Mouse (Mus musculus): Measurements from ENCODE around the gene Btaf1. TPM values are rescaled to one million over a fixed set of nuclear protein-coding genes. Genes with fewer than 3 reads are reported as not detected.

Gene Btaf1
- polyA plus RNA-seq (2015; fragmentation: Nextera tagmentation; extraction: Ambion mirVana), result 8.3 and 9.1 TPM in 2 replicates

DNA sequence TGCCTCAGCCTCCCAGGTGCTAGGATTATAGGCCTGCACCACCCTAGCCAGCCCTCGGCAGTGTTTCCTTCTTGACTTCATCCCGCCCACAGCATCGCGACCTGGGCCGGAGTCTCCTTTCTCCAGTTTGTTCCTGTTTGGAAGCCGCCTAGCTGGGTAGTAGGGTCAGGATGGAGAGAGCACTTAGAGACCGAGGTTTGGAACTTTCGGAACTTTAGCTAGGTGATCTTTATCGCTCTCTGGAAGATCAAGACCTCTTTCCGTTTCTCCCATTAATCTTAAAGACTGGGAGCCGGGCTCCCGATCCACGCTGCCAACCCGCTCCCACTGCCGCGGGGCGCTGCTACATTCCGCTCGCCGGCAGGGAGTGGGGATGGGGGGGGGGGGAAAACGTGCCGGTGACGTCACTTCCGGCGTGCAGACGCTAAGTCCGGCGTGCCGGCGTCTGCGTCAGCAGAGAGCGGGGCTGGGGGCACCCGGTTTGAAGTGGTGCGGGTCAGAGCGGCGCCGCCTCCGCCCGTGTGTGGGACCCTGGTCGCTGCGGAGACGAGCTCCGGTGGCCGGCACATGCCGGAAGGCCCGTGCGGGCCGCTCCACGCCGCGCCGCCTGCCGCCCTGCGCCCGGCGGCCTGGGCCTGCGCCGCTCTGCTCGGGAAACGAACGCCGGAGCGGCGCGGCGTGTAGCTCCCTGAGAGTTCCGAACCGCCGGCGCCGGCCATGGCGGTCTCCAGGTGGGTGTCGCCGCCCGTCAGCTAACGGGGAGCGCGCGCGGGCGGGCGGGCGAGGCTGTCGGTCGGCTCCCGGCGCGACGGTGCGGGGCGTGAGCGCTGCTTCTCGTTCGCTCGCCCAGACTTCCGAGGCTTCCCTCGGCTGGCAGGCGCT lies at the start of gene Btaf1:
Gene Btaf1 (plus strand): TSS at position 409 of the 882 bp plus-strand sequence.
- peak within 1 kb of the TSS; percentile 73 for H3K4me2 ChIP-seq (replicated peaks)
- ATAC-seq, result peak; percentile 98
- WGBS, result under 1% methylated on average over 96 of the region's 98 CpGs

GRCm38 (mm10) chr19:36877329-36877728 lies 48.5 kb upstream of the Btaf1 start:
- H3K4me1 ChIP-seq (replicated peaks), result no peaks in the 10 kb centered on the region
- ATAC-seq, result no peak
- no peaks in the 10 kb centered on the region for H3K27me3 ChIP-seq (replicated peaks)
- no peaks in the 10 kb centered on the region for H3K9me3 ChIP-seq
- no peak overlapping the region for H3K4me2 ChIP-seq (replicated peaks)
- no peak overlapping the region for H3K9ac ChIP-seq
- H3K36me3 ChIP-seq, result peaks cover 39% of the 10 kb centered on the region
- H3K4me3 ChIP-seq (replicated peaks), result no peak overlapping the region
- no peak overlapping the region for H3K27ac ChIP-seq

More for the DNA sequence above, at the start of gene Btaf1:
- Histone ChIP-seq H3K27me3 (replicated peaks) (no peaks in the 10 kb centered on the region), H3K4me3 (replicated peaks) (peak within 1 kb of the TSS; percentile 93), H3K27ac (peak within 1 kb of the TSS; percentile 93), H3K9ac (peak within 1 kb of the TSS; percentile 93), H3K4me1 (replicated peaks) (0 out of 2 replicates have a peak, but pooled peaks cover 2% of the 10 kb centered on the region), H3K9me3 (no peaks in the 10 kb centered on the region), H3K36me3 (no peaks in the 10 kb centered on the region)

- no peak for ATAC-seq
- Histone ChIP-seq H3K9me3 (no peaks in the 10 kb centered on the region), H3K27ac (no peak overlapping the region), H3K9ac (no peak overlapping the region), H3K27me3 (replicated peaks) (no peaks in the 10 kb centered on the region), H3K4me2 (replicated peaks) (no peak overlapping the region), H3K4me1 (replicated peaks) (no peaks in the 10 kb centered on the region), H3K36me3 (peaks cover 36% of the 10 kb centered on the region), H3K4me3 (replicated peaks) (no peak overlapping the region)
- 86% methylated on average over 11 of the region's 11 CpGs for WGBS
Observed at GRCm38 (mm10) chr19:36878743-36879495, 47.0 kb upstream of the Btaf1 start.

DNA sequence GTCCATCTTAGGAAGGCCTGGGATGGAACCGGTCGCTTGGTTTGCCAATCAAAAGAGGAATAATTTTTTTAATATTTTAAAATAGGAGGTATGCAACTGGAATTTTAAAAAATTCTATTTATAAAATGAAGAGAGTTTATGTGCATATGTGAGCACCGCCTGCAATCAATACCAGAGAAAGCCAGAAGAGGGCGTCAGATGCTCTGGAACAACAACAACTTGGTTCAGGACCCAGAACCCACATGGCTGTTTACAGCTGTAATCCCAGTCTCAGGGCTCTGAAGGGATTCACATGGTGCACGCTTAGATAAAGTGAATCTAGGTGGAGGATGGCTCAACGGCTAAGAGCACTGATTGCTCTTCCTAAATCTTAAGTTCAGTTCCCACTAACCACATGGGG lies 42.8 kb upstream of the Btaf1 start:
- WGBS, result 80% methylated on average over 6 of the region's 6 CpGs
- Histone ChIP-seq H3K27me3 (replicated peaks) (no peaks in the 10 kb centered on the region), H3K36me3 (peaks cover 39% of the 10 kb centered on the region), H3K4me2 (replicated peaks) (no peak overlapping the region), H3K4me1 (replicated peaks) (no peaks in the 10 kb centered on the region), H3K9me3 (no peaks in the 10 kb centered on the region), H3K27ac (no peak overlapping the region), H3K9ac (no peak overlapping the region), H3K4me3 (replicated peaks) (no peak overlapping the region)
- no peak for ATAC-seq

GRCm38 (mm10) chr19:36886316-36886715 lies 39.6 kb upstream of the Btaf1 start:
- Histone ChIP-seq H3K4me3 (replicated peaks) (no peak overlapping the region), H3K9me3 (no peaks in the 10 kb centered on the region), H3K9ac (no peak overlapping the region), H3K27ac (no peak overlapping the region), H3K27me3 (replicated peaks) (no peaks in the 10 kb centered on the region), H3K36me3 (peaks cover 29% of the 10 kb centered on the region), H3K4me1 (replicated peaks) (no peaks in the 10 kb centered on the region), H3K4me2 (replicated peaks) (no peak overlapping the region)
- ATAC-seq, result no peak
- WGBS, result 84% methylated on average over 2 of the region's 2 CpGs

- ATAC-seq, result no peak
Observed at GRCm38 (mm10) chr19:36887706-36888105, 38.2 kb upstream of the Btaf1 start.

GRCm38 (mm10) chr19:36891746-36892145 lies 34.1 kb upstream of the Btaf1 start:
- Histone ChIP-seq H3K4me2 (replicated peaks) (no peak overlapping the region), H3K9ac (no peak overlapping the region), H3K27me3 (replicated peaks) (no peaks in the 10 kb centered on the region), H3K36me3 (peaks cover 22% of the 10 kb centered on the region), H3K4me3 (replicated peaks) (no peak overlapping the region), H3K27ac (no peak overlapping the region), H3K4me1 (replicated peaks) (no peaks in the 10 kb centered on the region), H3K9me3 (no peaks in the 10 kb centered on the region)
- no peak for ATAC-seq
- WGBS, result 95% methylated on average over 3 of the region's 3 CpGs

More at GRCm38 (mm10) chr19:36887706-36888105, 38.2 kb upstream of the Btaf1 start:
- Histone ChIP-seq H3K4me1 (replicated peaks) (no peaks in the 10 kb centered on the region), H3K9ac (no peak overlapping the region), H3K4me2 (replicated peaks) (no peak overlapping the region), H3K27me3 (replicated peaks) (no peaks in the 10 kb centered on the region), H3K4me3 (replicated peaks) (no peak overlapping the region), H3K27ac (no peak overlapping the region), H3K9me3 (no peaks in the 10 kb centered on the region), H3K36me3 (peaks cover 25% of the 10 kb centered on the region)
- 87% methylated on average over 3 of the region's 3 CpGs for WGBS

DNA sequence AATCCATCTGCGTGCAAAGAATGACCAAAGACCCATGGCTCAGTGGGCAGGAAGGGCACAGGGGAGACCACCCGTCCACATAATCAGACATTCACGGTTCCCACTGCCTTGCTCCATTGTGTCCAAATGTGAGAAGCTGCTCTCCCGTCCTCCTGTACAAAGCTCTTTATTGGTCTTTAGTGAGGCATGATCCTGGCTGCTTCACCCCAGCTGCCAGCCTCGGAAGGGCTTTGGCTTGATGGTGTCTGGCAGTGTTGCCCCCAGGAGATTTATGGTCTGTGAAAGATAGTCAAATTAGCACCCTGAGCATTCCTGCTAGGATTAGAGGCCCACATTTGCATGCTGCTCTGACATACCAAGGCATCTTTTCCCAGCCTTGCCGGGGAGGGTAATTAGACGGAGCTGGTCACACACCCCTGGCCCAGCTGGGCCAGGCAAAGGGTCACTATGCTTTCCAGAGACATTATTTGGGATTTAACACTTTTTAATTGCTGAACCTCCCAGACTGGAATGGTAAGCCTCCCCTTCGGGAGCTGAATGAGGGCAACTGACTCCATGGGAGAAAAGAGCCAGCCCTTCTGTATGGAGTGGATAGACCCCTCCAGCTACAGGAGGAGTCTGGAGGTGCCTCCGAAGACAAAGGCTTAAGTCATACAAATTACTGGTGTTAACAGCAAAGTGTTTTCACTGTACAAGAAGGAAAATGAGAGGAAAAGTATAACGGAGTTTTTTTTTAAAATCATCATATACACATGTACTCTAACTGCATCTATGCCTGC lies 28.9 kb upstream of the Btaf1 start:
- 29% methylated on average over 10 of the region's 10 CpGs for WGBS
- H3K27ac ChIP-seq, result no peak overlapping the region
- 0 out of 2 replicates have a peak, but pooled peaks cover 7% of the 10 kb centered on the region for H3K36me3 ChIP-seq
- ATAC-seq, result no peak
- H3K9me3 ChIP-seq, result no peaks in the 10 kb centered on the region
- H3K9ac ChIP-seq, result no peak overlapping the region
- no peak overlapping the region for H3K4me3 ChIP-seq (replicated peaks)
- H3K4me2 ChIP-seq (replicated peaks), result no peak overlapping the region
- no peaks in the 10 kb centered on the region for H3K4me1 ChIP-seq (replicated peaks)
- no peaks in the 10 kb centered on the region for H3K27me3 ChIP-seq (replicated peaks)

DNA sequence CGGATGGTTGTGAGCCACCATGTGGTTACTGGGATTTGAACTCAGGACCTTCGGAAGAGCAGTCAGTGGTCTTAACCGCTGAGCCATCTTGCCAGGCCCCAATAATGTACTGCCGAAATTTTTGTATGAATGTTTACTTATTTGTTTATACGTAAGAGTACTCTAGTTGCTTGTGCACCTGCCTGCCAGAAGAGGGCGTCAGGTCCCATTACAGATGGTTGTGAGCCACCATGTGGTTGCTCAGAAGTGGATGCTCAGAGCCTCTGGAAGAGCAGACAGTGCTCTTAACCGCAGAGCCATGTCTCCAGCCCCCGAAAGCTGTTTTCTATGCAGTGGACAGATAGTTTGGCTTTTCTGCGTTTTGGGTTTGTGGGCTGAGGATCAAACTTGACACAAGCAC lies 28.1 kb upstream of the Btaf1 start:
- ATAC-seq, result no peak
- WGBS, result 52% methylated on average over 9 of the region's 9 CpGs
- no peak overlapping the region for H3K4me2 ChIP-seq (replicated peaks)
- no peaks in the 10 kb centered on the region for H3K9me3 ChIP-seq
- 0 out of 2 replicates have a peak, but pooled peaks cover 7% of the 10 kb centered on the region for H3K36me3 ChIP-seq
- no peaks in the 10 kb centered on the region for H3K27me3 ChIP-seq (replicated peaks)
- H3K4me3 ChIP-seq (replicated peaks), result no peak overlapping the region
- H3K4me1 ChIP-seq (replicated peaks), result no peaks in the 10 kb centered on the region
- no peak overlapping the region for H3K27ac ChIP-seq
- H3K9ac ChIP-seq, result no peak overlapping the region

DNA sequence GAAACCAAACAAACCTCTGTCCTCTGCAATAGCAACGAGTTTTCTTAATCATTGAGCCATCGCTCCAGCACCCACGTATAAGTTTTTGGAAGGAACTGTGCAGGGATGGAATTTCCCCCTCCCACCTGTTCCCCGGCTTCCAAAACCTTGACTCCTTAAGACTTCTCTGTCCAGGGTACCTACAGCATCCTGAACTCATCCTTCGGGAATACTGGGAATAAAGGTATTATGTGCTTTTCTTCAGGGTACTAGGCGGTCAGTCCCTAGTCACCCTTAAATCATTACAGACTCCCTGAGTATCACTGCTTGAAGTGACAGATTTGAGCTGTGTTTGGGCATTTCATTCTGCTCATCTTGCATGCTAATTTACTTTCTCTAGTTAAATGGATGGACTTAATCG lies 22.5 kb upstream of the Btaf1 start:
- 47% methylated on average over 7 of the region's 7 CpGs for WGBS

GRCm38 (mm10) chr19:36904211-36905007 lies 21.5 kb upstream of the Btaf1 start:
- H3K27ac ChIP-seq, result no peak overlapping the region
- H3K9me3 ChIP-seq, result no peaks in the 10 kb centered on the region
- peak overlapping the region; percentile 60 for H3K9ac ChIP-seq
- peak; percentile 74 for ATAC-seq
- H3K27me3 ChIP-seq (replicated peaks), result no peaks in the 10 kb centered on the region
- peak overlapping the region; percentile 97 for H3K4me2 ChIP-seq (replicated peaks)
- peak overlapping the region; percentile 59 for H3K4me3 ChIP-seq (replicated peaks)
- no peaks in the 10 kb centered on the region for H3K36me3 ChIP-seq
- 2% methylated on average over 41 of the region's 41 CpGs for WGBS
- no peaks in the 10 kb centered on the region for H3K4me1 ChIP-seq (replicated peaks)

More for the DNA sequence above, 22.5 kb upstream of the Btaf1 start:
- Histone ChIP-seq H3K9ac (no peak overlapping the region), H3K9me3 (no peaks in the 10 kb centered on the region), H3K4me2 (replicated peaks) (no peak overlapping the region; the same call in 1 of the 2 replicates), H3K4me1 (replicated peaks) (no peaks in the 10 kb centered on the region), H3K36me3 (no peaks in the 10 kb centered on the region), H3K27me3 (replicated peaks) (no peaks in the 10 kb centered on the region), H3K27ac (no peak overlapping the region), H3K4me3 (replicated peaks) (no peak overlapping the region)
- no peak for ATAC-seq
